ENCODE assay signal across 8 mouse cellular contexts in the genomic region with DNA sequence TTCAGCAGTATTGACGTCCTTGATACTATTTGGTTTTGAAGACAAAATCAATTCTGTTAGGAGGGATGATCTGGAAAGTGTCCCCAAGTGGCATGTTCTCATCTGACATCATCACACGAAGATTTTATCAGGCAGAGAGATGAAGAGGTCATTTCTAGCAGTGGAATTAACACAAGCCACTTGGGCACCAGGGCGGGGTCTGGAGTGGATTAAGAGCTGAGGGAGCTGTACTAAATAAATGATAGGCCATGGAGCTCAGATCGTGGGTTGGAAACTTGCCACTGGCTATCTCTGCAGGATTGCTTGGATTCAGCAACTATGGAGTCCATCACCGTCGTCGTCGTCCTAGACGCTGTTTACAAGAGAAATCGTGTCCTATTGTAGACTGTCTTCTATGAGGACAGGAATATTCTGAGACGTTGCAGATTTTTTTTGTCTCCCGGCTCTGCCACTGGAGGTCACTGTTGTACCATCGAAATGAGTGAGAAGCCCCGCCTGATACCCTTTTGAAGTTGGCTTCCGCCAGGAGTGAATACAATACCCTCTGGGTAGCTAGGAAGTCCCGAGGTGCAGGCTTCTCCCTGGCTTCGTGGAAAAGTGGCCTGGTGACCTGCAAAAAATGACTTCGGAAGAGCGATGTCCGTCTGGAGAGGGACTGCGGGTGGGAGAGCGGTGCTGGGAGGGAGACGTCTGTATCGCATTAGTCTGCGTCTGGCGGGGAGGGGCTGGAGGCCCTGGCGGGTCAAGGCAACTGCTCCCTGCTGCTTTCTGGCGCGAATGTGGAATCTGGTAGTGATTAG.
DNase-seq lines count a peak whose midpoint lies in the region; ATAC-seq and TF ChIP-seq lines count a peak whose summit lies in the region.

No protein-coding gene starts in this region.

- peak overlapping the region; percentile 65 for H3K4me2 ChIP-seq in embryonic facial prominence, embryonic 15.5 days (replicated peaks)
- H3K4me2 ChIP-seq in heart, embryonic 12.5 days, result peak overlapping the region; percentile 75
- H3K4me2 ChIP-seq in kidney, postnatal 0 days (ENCODE audit: low read length), result peak overlapping the region; percentile 70
- peak overlapping the region; percentile 64 for H3K4me2 ChIP-seq in liver, embryonic 11.5 days
- H3K4me2 ChIP-seq in stomach, embryonic 14.5 days (replicated peaks; ENCODE audit: low read depth, low read length), result peak overlapping the region; percentile 62

- 4% methylated on average over 29 of the region's 29 CpGs for WGBS in embryonic facial prominence, embryonic 15.5 days
- WGBS in heart, embryonic 12.5 days, result 5% methylated on average over 29 of the region's 29 CpGs
- 6% methylated on average over 29 of the region's 29 CpGs for WGBS in kidney, postnatal 0 days
- 5% methylated on average over 29 of the region's 29 CpGs for WGBS in liver, embryonic 11.5 days
- 4% methylated on average over 29 of the region's 29 CpGs for WGBS in stomach, embryonic 14.5 days

- peak overlapping the region; percentile 46 for H3K4me3 ChIP-seq in embryonic facial prominence, embryonic 15.5 days (replicated peaks)
- H3K4me3 ChIP-seq in heart, embryonic 12.5 days, result peak overlapping the region; percentile 52
- H3K4me3 ChIP-seq in kidney, postnatal 0 days (replicated peaks; ENCODE audit: low read depth, low read length), result peak overlapping the region; percentile 39
- H3K4me3 ChIP-seq in liver, embryonic 11.5 days (ENCODE audit: low read depth, low read length), result peak overlapping the region; percentile 49
- peak overlapping the region; percentile 35 for H3K4me3 ChIP-seq in stomach, embryonic 14.5 days (ENCODE audit: low read depth, low read length)

- H3K9me3 ChIP-seq in embryonic facial prominence, embryonic 15.5 days (replicated peaks), result no peaks in the 10 kb centered on the region
- H3K9me3 ChIP-seq in heart, embryonic 12.5 days (replicated peaks), result no peaks in the 10 kb centered on the region
- no peaks in the 10 kb centered on the region for H3K9me3 ChIP-seq in kidney, postnatal 0 days (replicated peaks; ENCODE audit: low read length)
- H3K9me3 ChIP-seq in liver, embryonic 11.5 days (ENCODE audit: control insufficient read depth, low read length), result no peaks in the 10 kb centered on the region
- no peaks in the 10 kb centered on the region for H3K9me3 ChIP-seq in stomach, embryonic 14.5 days (ENCODE audit: control insufficient read depth, low read depth, low read length)

- TF ChIP-seq CTCF in kidney, postnatal 0 days (IDR thresholded peaks at IDR 0.05; ENCODE audit: low read depth), result peak; percentile 88

- peaks cover 20% of the 10 kb centered on the region for H3K4me1 ChIP-seq in embryonic facial prominence, embryonic 15.5 days
- peaks cover 6% of the 10 kb centered on the region for H3K4me1 ChIP-seq in heart, embryonic 12.5 days (replicated peaks)
- 0 out of 2 replicates have a peak, but pooled peaks cover 3% of the 10 kb centered on the region for H3K4me1 ChIP-seq in kidney, postnatal 0 days (replicated peaks; ENCODE audit: insufficient read depth, low read length)
- no peaks in the 10 kb centered on the region; the same call in none of the 2 replicates for H3K4me1 ChIP-seq in liver, embryonic 11.5 days (replicated peaks; ENCODE audit: control insufficient read depth, insufficient read depth, low read length)
- peaks cover 18% of the 10 kb centered on the region; the same call in 1 of the 2 replicates for H3K4me1 ChIP-seq in stomach, embryonic 14.5 days (ENCODE audit: control insufficient read depth, insufficient read depth, low read length)

- DNase-seq in 416B (ENCODE audit: low read depth), result peak; percentile 75
- DNase-seq in adrenal gland, postnatal 4 days (ENCODE audit: low spot score in 2 of 2), result peak; percentile 74 to 82
- peak; percentile 95 for DNase-seq in kidney, postnatal 0 days (ENCODE audit: low spot score)
- DNase-seq in liver, embryonic 11.5 days (ENCODE audit: low spot score), result peak; percentile 83
- DNase-seq in naive thymus-derived CD4-positive, alpha-beta T cell, adult 2 months (ENCODE audit: low read depth), result peak; percentile 91

- no peaks in the 10 kb centered on the region for H3K27me3 ChIP-seq in embryonic facial prominence, embryonic 15.5 days
- H3K27me3 ChIP-seq in heart, embryonic 12.5 days (replicated peaks), result no peaks in the 10 kb centered on the region
- no peaks in the 10 kb centered on the region for H3K27me3 ChIP-seq in kidney, postnatal 0 days (ENCODE audit: insufficient read depth, low read length)
- no peaks in the 10 kb centered on the region for H3K27me3 ChIP-seq in liver, embryonic 11.5 days (replicated peaks; ENCODE audit: control insufficient read depth, insufficient read depth, low read length)
- no peaks in the 10 kb centered on the region for H3K27me3 ChIP-seq in stomach, embryonic 14.5 days (ENCODE audit: control insufficient read depth, insufficient read depth, low read length)

- H3K36me3 ChIP-seq in embryonic facial prominence, embryonic 15.5 days, result no peaks in the 10 kb centered on the region
- no peaks in the 10 kb centered on the region for H3K36me3 ChIP-seq in heart, embryonic 12.5 days
- H3K36me3 ChIP-seq in kidney, postnatal 0 days (ENCODE audit: insufficient read depth, low read length), result no peaks in the 10 kb centered on the region
- H3K36me3 ChIP-seq in liver, embryonic 11.5 days (ENCODE audit: control insufficient read depth, insufficient read depth, low read length), result no peaks in the 10 kb centered on the region
- no peaks in the 10 kb centered on the region for H3K36me3 ChIP-seq in stomach, embryonic 14.5 days (ENCODE audit: control insufficient read depth, insufficient read depth, low read length)

- H3K9ac ChIP-seq in embryonic facial prominence, embryonic 15.5 days, result peak overlapping the region; percentile 59
- peak overlapping the region; percentile 77 for H3K9ac ChIP-seq in heart, embryonic 12.5 days
- peak overlapping the region; percentile 67 for H3K9ac ChIP-seq in kidney, postnatal 0 days (ENCODE audit: low read depth, low read length)
- H3K9ac ChIP-seq in liver, embryonic 11.5 days (ENCODE audit: low read depth, low read length), result peak overlapping the region; percentile 47
- H3K9ac ChIP-seq in stomach, embryonic 14.5 days (replicated peaks; ENCODE audit: low read depth, low read length), result peak overlapping the region; percentile 41

- H3K27ac ChIP-seq in embryonic facial prominence, embryonic 15.5 days (replicated peaks), result peak overlapping the region; percentile 94
- H3K27ac ChIP-seq in heart, embryonic 12.5 days (ENCODE audit: poor library complexity, severe bottlenecking), result peak overlapping the region; percentile 88
- H3K27ac ChIP-seq in kidney, postnatal 0 days, result peak overlapping the region; percentile 63
- H3K27ac ChIP-seq in liver, embryonic 11.5 days (ENCODE audit: low read depth, low read length), result peak overlapping the region; percentile 56; the same call in 1 of the 2 replicates
- peak overlapping the region; percentile 90 for H3K27ac ChIP-seq in stomach, embryonic 14.5 days (ENCODE audit: low read length)

- peak; percentile 89 for ATAC-seq in embryonic facial prominence, embryonic 15.5 days (ENCODE audit: insufficient number of reproducible peaks, low FRiP score, low TSS enrichment, low read depth)
- ATAC-seq in heart, embryonic 12.5 days (ENCODE audit: insufficient number of reproducible peaks, low FRiP score), result peak; percentile 87
- peak; percentile 89 for ATAC-seq in kidney, postnatal 0 days (replicated peaks; ENCODE audit: low FRiP score, low read depth)
- peak; percentile 71; the same call in 1 of the 2 replicates for ATAC-seq in liver, embryonic 11.5 days (replicated peaks; ENCODE audit: low FRiP score)
- peak; percentile 87 for ATAC-seq in stomach, embryonic 14.5 days (ENCODE audit: insufficient number of reproducible peaks, insufficient read depth, low FRiP score, low read depth)

Comparison
In these comparisons a context has a peak if more than half of its experiments do, and no peak if none do; other contexts are left out.
1. Peak in every context shown above with its lines: DNase-seq, ATAC-seq, H3K4me3 ChIP-seq and H3K27ac ChIP-seq.